Mouse (Mus musculus) 416B (cell line): ENCODE data around the gene Nek6.

Experiments used
- DNase-seq: peaks from one replicate; pipeline ENCODE4 v3.0.0; 2011; ENCODE audit warnings: low read depth

The Nek6 gene

DNA sequence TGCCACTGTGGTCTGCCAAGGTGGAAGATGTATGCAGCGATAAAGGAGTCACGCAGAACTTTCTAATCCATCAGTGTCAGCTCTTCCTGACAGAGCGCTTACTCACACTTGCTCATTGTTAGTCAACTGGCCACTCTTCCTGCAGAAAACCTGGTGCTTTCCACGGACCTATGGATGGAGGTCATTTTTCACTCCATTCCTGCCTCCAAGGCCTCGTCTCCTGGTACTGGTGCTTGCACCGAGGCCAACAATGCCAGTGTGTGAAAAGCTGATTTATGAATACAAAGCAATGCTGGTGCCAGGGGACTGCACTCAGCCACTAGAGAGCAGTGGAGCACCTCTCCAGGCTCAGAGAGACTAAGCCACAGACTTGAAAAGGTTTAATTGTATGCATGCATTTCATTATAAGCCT, 110.2 kb downstream of the Nek6 start:
- DNase-seq = peak; percentile 89

GRCm38 (mm10) chr2:38623411-38623810, 112.0 kb downstream of the Nek6 start:
- no peak for DNase-seq

- no peak for DNase-seq
Observed at GRCm38 (mm10) chr2:38623821-38624590, 112.6 kb downstream of the Nek6 start.

DNA sequence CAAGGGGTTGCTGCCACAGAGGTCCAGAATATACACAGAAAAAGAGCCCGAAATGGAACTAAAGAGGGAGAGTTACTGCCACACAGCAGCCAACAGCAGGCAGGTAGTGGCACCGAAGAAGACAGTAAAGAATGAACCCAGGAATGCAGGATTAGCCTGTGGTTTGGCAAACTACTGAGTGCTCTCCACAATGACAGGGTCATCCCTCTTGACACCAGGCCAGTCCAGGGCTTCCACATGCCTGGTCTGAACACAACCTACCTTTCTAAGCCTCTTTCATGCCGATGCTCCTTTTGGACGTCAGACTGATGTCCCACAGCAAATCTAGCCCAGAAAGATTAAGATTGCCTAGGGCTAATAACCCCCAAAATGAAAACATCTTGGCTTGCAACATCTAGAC, 117.4 kb downstream of the Nek6 start:
- DNase-seq = no peak

DNA sequence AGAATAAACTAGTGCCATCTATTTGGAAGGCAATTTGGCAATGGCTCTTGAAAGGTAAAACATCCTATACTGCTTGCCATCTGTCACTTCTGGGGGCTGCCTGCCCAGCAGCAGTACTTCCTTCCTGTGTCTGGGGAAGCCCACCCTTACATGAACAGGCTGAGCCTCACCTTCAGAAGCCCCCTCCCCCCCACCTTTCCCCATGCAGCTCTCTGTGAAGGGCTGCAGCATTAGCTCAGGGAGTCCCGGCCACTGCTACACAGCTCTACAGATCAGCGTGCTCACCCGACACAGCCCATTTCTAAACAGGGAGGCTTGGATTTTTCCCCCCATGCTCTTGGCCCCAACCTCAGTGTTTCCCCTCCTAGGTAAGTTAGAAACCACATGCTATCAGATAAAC, 118.0 kb downstream of the Nek6 start:
- DNase-seq = no peak

GRCm38 (mm10) chr2:38630574-38630973, 119.1 kb downstream of the Nek6 start:
- DNase-seq = no peak

GRCm38 (mm10) chr2:38637716-38638267, 126.3 kb downstream of the Nek6 start:
- DNase-seq = peak; percentile 48

GRCm38 (mm10) chr2:38641761-38642160, 130.3 kb downstream of the Nek6 start:
- DNase-seq = no peak

- DNase-seq = peak; percentile 95
Observed at GRCm38 (mm10) chr2:38643625-38644427, 132.4 kb downstream of the Nek6 start, which contains the start of gene Psmb7. Gene Psmb7, minus strand, starts transcription at chr2:38644087.
